Comparison of ENCODE assay signal across 28 mouse cellular contexts in genomic region chr6:39678241-39678640, GRCm38 (mm10).
"Had no signal": no experiment of that assay in that cellular context is flagged by ENCODE, and none has a peak within 500 bp of the region (broad histone marks: within the 10 kb centered on the region; RNA-seq: fewer than 3 reads in every experiment).

No protein-coding gene starts in this region.

- H3K4me1 ChIP-seq: embryonic facial prominence, embryonic 12.5 days; embryonic facial prominence, embryonic 13.5 days; embryonic facial prominence, embryonic 15.5 days; forebrain, embryonic 15.5 days had no signal

- H3K27me3 ChIP-seq: embryonic facial prominence, embryonic 12.5 days; embryonic facial prominence, embryonic 13.5 days; embryonic facial prominence, embryonic 15.5 days; forebrain, embryonic 12.5 days; forebrain, embryonic 13.5 days; forebrain, embryonic 15.5 days had no signal

- H3K9me3 ChIP-seq: embryonic facial prominence, embryonic 10.5 days; embryonic facial prominence, embryonic 15.5 days; forebrain, embryonic 10.5 days; forebrain, embryonic 12.5 days; forebrain, embryonic 13.5 days; forebrain, embryonic 15.5 days had no signal

- H3K27ac ChIP-seq: embryonic facial prominence, embryonic 10.5 days; embryonic facial prominence, embryonic 12.5 days; embryonic facial prominence, embryonic 13.5 days; embryonic facial prominence, embryonic 15.5 days; forebrain, embryonic 10.5 days; forebrain, embryonic 12.5 days; forebrain, embryonic 13.5 days; forebrain, embryonic 15.5 days; gastrocnemius, adult 2 months had no signal

- ATAC-seq: forebrain, embryonic 13.5 days; forebrain, embryonic 14.5 days; forebrain, embryonic 15.5 days; forebrain, embryonic 16.5 days; forebrain, postnatal 0 days had no signal

- H3K4me2 ChIP-seq: embryonic facial prominence, embryonic 12.5 days; embryonic facial prominence, embryonic 13.5 days; embryonic facial prominence, embryonic 15.5 days; forebrain, embryonic 12.5 days; forebrain, embryonic 13.5 days; forebrain, embryonic 15.5 days had no signal

- H3K9ac ChIP-seq: embryonic facial prominence, embryonic 12.5 days; embryonic facial prominence, embryonic 13.5 days; embryonic facial prominence, embryonic 15.5 days; forebrain, embryonic 12.5 days; forebrain, embryonic 13.5 days; forebrain, embryonic 15.5 days; forebrain, postnatal 0 days had no signal

- DNase-seq: cerebellum, adult 2 months; cerebellum, adult 8-10 months; cerebellum, adult 9-10 months; cerebellum, adult 9-11 months; cerebellum, postnatal 10 days; cerebellum, postnatal 14 days; cerebellum, postnatal 25 days; cerebellum, postnatal 36 days; embryo, embryonic 11 days; forebrain, postnatal 0 days; gastrocnemius, adult 2 months; gastrocnemius, postnatal 10 days; gastrocnemius, postnatal 14 days; gastrocnemius, postnatal 25 days; gastrocnemius, postnatal 36 days; heart, adult 11 months; heart, adult 18-20 months had no signal

- H3K4me3 ChIP-seq: embryonic facial prominence, embryonic 10.5 days; embryonic facial prominence, embryonic 12.5 days; embryonic facial prominence, embryonic 13.5 days; embryonic facial prominence, embryonic 15.5 days; erythroblast, embryonic 14.5 days; forebrain, embryonic 10.5 days; forebrain, embryonic 12.5 days; forebrain, embryonic 13.5 days; forebrain, embryonic 15.5 days; gastrocnemius, adult 2 months had no signal
